Mouse (Mus musculus): ENCODE measurements around the gene Agmat.

DNA sequence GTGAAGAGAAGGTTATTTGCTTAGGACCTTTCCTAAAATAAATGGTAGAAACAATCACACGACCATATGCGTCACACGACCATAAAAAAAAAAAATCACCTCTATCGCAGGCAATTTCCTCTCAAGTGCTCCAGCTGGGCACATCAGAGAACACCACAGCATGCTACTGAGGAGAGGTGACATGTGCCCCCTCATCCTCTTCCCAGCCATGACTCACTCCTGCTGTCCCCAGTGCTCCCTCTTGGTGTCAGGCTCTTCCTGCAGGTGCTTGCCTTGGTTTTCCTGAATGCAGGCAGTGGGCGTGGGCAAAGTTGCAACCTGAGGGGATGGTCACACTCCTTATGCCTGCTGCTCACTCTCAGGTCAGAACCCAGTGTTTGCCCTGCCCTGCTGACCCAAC, 38.4 kb downstream of the Agmat start:
- TF ChIP-seq CTCF (IDR thresholded peaks at IDR 0.05; ENCODE audit: borderline replicate concordance, extremely low read depth, insufficient read depth, insufficient read length): no peak
- TF ChIP-seq POLR2A (IDR thresholded peaks at IDR 0.05; ENCODE audit: borderline replicate concordance, extremely low read depth, insufficient read depth, insufficient read length, poor library complexity, severe bottlenecking): no peak
